Mouse (Mus musculus) lung, adult 18-20 months (tissue): ENCODE measurements around the gene Ftcd.

Experiments used
- DNase-seq, 2 experiments: peaks; one replicate each; pipeline ENCODE4 v3.0.0; 2022; ENCODE audit warnings: mixed read lengths in 2 of 2

Gene Ftcd

DNA sequence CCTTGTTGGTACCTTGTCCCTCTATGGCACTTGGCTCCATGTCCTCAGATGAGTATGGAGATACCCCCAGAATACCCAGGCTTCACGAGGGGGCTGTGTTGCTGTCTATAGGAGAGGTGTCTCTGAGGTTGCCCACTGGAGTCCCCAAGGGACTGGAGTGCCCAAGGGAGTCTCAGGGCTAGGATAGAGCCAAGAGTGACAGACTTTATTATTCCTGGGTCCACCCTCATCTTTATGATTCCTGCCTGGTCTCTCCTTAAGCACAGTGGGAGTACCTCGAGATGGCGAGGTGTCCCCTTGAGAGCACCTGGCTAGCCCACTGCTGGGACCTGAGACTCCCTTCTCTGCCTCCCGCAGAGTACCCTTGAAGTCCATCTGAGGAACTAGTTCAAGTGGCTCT lies 47.0 kb downstream of the Ftcd start:
- no peak for DNase-seq

DNA sequence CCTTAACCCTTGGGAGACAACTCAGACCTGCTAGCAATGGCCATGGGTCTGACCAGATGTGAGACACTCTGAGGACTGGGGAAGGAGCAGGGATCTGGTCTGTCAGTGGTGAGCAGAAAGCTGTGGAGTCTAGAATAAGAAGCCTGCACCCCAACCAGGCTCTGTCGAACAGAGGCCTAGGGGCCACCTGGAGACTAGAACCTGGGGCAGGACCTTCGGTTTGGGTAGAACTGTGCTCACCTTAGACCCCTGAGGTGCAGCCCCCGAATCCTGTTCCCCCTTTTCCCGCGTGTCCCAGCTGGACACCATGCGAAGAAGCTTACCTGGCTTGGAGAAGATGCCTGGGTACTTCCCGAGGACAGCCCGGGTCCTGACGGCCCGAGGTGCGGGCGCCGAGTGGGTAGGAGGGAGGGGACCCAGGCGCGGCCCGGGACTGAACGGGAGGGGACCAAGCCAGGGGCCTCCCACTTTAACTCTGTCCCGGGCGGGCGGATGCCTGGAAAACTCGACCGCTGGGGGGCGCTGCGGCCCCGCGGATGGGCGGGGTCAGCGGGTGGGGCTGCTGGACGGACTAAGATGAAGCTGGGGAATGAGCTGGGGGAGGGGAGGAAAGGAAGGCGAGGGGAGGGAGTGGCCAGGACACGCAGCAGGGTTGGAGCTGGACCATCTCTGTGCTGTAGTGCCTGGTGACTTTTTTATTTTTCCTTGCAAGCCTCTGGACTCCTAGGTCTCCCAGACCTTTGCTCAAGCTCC lies 47.7 kb downstream of the Ftcd start, which contains the start of gene Col6a2:
TSS of gene Col6a2 (minus strand) at position 703 of the 753 bp plus-strand sequence.
- DNase-seq, result peak; percentile 87 to 91

DNA sequence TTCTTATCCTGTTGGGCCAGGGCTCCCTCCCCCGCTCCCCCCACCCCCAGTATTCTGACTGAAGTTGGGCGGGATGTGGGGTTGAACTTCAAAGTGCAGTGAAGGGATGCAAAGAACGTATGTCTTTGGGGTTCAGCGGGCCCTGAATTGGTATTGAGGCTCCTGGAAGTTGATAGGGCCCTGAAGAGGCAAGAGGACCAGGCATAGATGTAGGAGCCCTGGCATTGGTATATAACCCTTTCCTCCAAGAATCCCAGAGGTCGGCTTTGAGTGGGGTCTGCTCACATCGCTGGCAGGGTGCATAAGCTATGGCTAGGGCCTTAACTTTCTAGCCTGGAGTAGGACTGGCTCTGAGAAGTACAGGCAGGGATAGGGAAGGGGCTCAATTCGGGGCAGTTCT lies 48.3 kb downstream of the Ftcd start:
- no peak for DNase-seq

DNA sequence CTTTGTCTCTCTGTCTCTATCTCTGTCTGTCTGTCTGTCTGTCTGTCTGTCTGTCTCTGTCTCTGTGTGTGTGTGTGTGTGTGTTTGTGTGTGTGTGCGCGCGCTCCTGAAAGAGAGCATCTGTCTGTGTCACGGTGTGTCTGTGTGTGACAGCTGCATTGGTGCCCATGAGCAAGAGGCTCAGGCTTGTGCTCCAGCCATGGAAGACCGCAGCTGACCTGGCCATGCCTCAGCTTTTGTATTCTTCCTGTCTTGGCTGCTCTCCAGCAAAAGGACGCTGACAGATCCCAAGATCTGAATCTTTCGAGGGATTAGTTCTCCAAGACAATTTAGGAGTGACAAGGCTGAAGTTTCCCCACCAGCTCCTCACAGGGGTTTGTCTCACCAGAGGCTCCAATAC lies 49.5 kb downstream of the Ftcd start:
- no peak for DNase-seq

DNA sequence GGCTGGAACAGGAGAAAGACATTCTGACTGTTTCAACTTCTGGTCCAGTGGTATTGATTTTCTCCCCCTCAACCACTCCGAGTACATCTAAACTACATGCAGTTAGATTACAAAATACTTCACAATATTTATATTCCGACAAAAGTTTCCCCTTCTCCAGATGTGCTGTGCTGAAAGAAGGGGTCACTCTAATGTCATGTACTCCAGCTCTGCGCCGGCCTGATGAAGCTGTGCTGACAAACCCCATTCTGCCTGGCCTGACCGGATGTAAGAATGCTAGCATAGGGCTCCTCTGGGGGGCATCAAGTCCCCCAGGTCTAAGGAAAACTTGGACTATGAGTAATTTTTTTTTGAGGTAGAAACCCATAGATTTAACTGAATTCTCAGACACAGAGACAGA lies 52.3 kb downstream of the Ftcd start:
- no peak for DNase-seq

GRCm38 (mm10) chr10:76630657-76631056 lies 55.2 kb downstream of the Ftcd start:
- DNase-seq, result no peak

- no peak for DNase-seq
Measured at GRCm38 (mm10) chr10:76632630-76633029, 57.2 kb downstream of the Ftcd start.

- peak; percentile 50 to 68 for DNase-seq
Measured at GRCm38 (mm10) chr10:76634094-76634571, 58.7 kb downstream of the Ftcd start.

GRCm38 (mm10) chr10:76634584-76634983 lies 59.1 kb downstream of the Ftcd start:
- DNase-seq, result no peak

DNA sequence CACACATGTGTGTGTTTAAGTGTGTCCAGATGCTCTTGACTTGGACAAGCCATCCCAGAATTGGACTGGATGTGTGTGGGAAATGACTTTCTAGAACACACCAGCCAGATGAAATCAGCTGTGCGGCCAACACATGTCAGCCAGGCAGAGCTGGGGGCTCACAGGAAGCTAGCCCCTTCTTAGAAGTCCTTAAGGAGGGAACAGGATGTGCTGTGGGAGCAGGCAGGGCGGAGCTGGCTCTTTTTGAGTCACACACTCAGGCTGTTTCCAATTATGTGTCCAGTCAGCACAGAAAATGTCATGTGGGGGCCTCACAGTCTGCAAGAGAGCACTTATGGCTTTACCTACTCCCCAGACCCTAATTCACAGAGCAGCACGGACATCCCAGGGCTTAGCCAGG lies 60.6 kb downstream of the Ftcd start:
- DNase-seq, result peak in 1 of 2 experiments; percentile 52

DNA sequence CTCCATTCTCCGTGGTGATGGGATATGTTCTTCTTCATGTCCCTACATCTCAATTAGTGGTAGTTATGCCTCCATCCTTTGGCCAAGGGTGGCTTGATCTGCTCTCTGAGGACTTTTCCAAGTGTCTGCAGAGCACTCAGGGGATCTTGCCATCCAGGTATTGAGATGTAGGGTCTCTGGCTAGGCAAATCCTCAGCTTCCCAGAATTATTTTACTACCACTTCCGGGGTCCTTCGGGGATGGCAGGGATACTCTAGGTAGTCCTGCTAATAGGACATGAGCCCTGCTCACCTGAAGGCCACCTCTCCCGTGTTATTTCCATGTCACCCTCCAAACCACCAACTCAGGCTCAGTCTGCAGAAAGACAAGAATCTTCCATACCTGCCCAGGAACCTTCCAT lies 61.2 kb downstream of the Ftcd start:
- no peak for DNase-seq
